Mouse (Mus musculus): ENCODE measurements around the gene Prpf38b.
"Not testable (repeated sequence)": the region's sequence is repeated elsewhere in the genome, so short reads cannot be mapped to it uniquely, and the experiment has no call there.

Gene Prpf38b

DNA sequence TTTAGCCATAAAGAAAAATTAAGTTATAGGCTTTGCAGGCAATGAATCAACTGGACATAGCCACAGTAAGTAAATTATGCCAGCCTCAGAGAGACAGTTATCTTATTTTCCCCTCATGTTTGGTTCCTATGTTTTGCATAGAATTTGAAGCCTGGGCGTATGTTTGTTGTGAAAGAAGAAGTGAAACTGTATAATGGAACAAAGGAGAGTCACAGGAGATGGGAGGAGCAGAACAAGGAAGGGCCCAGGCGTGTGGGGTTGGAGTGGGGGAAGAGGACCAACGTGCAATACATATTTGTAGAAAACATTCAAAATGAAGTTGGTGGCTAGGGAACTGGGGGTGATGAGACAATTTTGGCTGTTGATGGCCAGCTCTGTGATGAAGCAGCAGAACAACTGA, 11.4 kb downstream of the Prpf38b start:
- no peak for DNase-seq (ENCODE audit: low spot score)

DNA sequence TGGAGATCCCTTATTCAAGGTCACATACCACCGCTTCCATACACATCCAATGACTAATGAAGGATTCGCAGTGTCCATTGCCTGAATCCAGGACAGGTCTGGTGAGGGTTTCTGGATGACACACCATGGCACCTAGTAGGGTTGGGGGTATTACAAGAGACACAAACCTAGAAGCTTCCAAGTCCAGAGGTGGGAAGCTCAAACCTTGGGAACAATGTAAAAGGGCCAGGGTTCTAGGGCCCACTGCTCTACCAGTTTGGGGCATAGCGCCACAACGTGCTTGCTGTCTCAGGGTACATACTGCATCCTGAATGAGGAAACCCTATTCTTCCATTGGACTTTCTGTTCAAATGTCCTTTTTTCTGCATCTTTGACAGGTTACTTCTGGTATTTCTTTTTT, 12.9 kb downstream of the Prpf38b start:
- no peak for DNase-seq (ENCODE audit: low spot score)

DNA sequence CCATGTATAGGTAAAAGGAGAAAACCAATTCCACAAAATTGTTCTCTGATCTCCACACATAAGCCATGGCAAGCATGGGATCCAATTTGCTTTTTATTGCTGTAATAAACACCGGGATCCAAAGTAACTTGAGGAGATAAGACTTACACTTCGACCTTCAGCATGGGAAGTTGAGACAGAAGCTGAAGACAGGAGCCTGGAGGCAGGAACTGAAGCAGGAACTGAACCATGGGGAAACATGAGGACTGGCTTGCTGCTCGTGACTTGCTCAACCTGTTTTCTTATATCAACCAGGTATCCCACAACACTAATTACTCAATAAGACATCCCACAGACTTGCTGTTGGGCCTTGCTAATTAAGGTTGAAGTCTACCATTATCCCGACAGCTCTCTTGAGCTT, 18.6 kb downstream of the Prpf38b start:
- DNase-seq (ENCODE audit: low spot score): no peak

DNA sequence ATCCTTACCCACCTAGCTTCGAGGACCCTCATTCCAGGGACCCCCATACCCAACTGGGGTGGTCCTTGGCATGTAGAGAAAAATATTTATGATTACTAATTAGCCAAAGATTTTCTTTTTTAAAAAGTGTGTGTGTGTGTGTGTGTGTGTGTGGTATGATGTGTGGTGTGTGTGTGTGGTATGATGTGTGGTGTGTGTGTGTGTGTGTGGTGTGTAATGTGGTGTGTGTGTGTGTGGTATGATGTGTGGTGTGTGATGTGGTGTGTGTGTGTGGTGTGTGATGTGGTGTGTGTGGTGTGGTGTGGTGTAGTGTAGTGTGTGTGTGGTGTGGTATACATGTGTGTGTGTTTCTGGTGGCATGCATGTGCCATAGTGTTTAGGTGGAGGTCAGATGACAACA, 19.4 kb downstream of the Prpf38b start:
- no peak for DNase-seq (ENCODE audit: low spot score)

DNA sequence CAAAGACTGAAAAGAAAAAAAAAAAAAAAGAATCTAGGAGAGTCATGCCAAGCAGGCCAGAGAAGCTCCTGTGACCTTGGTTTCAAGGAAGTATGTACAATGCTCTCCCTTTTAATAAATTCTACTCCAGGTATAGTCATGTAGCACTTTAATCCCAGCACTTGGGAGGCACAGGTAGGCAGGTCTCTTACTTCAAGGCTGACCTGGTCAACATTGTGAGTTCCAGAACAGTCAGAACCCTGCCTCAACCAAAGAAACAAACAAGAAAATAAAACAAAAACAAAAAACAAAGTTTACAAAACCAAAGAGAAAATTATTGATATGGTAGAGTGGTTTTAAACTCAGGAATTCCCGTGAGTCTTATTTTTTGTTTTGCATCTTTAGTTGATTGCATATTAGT, 21.6 kb downstream of the Prpf38b start, which contains the start of gene Fndc7:
Fndc7 (minus strand) TSS at position 101 of the 400 bp plus-strand sequence.
- DNase-seq (ENCODE audit: low spot score): no peak

DNA sequence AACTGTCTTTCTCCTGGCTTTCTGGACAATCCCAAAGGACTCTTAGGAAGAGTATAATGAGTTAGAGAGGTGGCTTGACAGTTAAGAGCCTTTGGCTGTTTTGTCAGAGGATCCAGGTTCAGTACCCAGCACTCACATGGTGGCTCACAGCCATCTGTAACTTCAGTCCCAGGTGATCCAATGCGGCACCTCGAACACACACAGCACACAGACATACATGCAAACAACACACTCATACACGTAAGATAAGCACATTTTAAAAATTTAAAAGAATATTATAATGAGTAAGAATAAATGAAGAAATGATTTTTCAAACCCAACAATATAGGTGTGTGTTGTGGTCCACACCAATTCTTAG, 23.9 kb downstream of the Prpf38b start:
- DNase-seq (ENCODE audit: low spot score): no peak

DNA sequence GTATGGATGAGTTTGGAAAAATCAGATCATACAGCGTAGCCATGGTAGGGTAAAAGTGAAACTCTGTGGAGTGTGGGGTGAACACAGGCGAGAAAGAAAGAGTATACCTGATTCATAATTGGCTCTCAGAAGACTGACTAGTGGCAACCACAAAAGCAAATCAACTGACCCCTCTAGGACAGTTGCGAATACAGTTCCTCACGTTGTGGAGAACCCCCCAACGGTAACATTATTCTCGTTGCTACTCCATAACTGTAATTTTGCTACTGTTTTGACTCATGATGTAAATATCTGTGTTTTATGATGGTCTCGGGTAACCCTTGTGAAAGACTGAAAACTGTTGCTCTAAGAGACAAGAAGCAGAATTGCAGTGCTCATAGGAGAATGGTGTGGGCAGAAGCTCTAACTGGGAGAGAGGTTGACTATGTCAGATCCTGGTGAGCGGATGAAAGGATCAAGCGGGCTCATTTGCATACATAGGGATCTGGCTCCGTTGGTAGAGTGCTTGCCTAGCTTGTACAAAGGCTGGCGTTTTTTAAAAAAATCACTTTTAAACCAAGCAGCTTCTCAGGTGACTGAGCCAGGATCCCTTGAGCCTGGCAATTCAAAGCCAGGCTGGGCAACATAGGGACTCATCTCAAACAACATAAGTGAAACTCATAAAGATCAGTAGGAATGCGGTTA, 24.5 kb downstream of the Prpf38b start:
- DNase-seq (ENCODE audit: low spot score): no peak

DNA sequence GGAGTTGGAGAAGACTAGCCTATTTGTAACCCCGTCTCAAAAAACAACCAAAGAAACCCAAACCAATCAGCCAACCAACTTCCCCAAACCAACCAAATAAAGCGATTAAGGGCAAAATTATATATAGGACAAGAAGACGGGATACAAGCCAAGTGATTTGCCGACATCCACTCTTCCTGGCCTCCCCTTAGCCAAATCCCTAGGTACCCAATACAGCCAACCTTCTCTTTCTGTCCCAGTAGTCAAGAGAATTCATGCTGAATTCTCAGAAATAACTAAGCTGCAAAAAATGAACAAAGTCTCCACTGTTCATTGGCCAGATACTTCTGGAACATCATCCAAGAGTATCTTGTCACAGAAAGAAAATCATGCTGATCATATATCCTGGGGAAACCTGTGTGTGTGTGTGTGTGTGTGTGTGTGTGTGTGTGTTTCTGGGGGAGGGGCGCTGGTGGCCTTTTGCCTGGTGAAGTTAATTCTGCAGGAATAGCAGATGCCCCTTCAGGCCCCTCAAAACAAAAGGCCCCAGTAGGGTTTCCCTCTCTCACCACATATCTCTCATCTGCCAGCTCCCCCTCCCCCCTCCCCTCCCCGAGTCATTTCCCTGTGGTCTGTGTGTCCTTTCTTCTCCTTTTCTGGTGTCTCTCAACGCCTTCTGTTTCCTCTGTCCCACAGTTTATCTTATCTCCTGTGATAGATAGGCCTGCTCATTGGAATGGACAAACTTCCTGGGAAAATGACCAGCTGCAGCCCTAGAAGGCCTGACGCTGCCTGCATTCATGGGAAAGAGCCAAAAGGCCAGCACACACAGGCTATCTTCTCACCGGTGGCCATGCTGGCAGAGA, 25.6 kb downstream of the Prpf38b start:
- DNase-seq (ENCODE audit: low spot score): no peak

DNA sequence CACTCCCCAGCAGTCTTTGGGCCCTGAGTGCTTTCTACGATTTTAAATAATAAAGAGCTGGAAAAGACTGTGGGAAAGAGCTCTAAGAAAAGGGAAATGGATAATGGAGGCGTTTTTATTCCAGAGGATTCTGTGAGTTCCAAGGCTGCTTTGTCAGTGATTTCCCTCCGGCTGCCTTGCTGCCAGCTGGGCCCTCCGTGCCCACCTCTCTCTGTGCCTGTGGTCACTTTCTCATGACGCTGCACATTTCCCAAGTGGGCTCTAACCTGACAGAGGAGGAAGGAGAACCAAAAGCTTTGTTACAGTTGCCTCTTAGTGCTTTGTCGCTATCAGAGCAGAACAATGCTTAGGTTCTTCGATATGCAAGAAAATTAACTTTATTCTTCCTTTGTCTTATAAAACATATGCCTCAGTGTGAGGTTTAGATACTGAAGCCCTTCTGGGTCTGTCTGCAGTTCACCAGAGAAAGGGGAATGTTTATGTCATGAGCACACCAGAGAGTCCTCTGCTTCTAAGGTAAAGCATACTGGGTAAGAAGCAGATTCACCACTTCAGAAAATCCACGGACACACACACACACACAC, 26.7 kb downstream of the Prpf38b start:
- DNase-seq (ENCODE audit: low spot score): no peak

DNA sequence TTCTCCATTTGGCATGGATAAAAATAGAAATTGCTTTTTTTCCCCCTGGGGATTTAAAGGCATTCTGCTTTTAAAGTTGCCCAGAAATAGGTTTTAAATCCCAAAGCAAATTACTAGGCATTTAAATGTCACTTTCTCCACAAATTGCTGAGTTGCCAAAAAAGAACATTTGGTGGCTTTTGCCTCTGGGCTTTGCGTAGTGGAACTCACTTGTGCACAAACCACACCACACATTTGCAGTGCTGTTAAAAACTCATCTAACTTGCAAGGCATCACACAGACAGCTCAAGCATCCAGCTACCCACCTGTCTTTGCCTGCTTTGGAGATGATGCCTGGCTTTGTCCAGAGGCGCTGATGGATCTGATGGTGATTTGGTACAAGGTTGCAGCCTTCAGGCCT, 28.5 kb downstream of the Prpf38b start:
- DNase-seq (ENCODE audit: low spot score): no peak

DNA sequence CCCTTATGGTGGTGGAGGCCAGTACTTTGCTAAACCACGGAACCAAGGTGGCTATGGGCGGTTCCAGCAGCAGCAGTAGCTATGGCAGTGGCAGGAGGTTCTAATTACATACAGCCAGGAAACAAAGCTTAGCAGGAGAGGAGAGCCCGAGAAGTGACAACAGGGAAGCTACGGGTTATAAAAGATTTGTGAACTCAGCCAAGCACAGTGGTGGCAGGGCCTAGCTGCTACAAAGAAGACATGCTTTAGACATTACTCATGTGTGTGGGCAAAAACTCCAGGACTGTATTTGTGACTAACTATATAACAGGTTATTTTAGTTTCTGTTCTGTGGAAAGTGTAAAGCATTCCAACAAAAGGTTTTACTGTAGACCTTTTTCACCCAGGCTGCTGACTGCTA, 29.7 kb downstream of the Prpf38b start:
- DNase-seq (ENCODE audit: low spot score): not testable (repeated sequence)

DNA sequence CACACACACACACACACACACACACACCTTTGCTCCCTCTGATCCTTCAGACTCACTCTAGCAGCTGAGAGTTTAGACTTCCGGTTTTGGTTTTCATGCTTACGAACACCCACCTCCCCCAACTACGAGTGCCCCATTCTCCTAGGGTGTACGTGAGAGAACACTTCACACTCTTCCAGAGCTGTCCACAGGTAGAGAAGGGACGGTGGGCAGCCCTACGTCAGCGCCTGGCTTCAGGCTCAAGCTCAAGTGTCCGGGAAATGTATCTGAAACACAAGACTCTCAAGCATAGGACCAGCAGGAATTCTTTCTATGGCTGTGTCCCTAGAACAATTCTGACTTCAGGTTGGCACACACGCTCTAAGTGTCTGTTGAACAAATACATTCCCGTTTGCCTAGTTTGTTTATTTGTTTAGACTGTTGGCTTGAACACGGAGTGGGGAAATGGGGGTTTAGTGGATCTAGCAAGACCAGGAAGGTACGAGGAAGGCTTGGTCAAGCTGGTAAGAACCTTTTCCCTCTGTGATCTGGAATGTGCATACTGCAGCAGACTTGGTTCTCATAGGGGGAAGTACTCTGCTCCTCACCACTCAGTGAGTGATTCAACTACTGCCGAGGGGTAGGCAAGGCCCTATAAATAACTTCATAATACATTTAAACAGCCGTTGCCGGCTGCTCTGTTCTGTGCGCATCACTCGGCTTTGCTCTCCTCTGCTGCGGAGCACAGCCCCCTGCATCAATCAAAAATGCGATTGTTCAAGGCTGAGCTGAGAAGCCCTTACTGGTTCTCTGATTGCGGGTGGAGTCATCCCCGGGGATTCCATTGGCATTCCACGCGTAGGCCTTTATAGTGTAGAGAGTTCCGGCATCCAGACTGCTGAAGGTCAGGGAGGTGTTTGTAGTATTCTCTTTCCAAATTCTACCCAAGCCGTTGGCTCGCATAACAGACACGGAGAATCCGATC, 30.7 kb downstream of the Prpf38b start:
- DNase-seq (ENCODE audit: low spot score): no peak

DNA sequence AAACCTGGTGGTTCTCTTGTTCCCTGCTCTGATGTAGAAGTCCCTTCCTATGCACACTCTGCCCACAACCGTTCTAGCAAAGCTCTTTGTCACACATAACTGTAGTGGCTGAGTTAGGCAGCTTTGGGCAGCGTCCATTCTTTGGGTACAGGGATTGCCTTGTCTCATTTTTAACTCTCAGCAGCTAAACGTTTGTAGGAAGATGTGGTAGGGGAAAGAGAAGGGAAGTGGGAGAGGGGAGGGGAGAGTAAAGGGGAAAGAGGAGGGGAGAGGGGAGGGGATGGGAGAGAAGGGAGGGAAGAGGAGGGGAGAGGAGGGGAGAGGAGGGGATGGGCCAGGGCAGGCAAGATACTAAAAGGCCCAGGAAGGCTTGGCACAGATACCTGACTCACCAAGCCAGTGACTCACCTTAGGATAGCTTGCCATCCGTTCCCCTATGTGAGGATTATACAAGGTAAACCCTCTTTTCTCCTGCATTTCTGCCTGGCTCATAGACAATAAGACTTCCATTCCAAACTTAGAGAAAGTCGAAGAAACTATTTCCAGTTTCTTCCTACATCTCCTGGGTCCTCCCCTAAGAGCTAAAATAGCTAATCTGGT, 31.6 kb downstream of the Prpf38b start:
- no peak for DNase-seq (ENCODE audit: low spot score)

DNA sequence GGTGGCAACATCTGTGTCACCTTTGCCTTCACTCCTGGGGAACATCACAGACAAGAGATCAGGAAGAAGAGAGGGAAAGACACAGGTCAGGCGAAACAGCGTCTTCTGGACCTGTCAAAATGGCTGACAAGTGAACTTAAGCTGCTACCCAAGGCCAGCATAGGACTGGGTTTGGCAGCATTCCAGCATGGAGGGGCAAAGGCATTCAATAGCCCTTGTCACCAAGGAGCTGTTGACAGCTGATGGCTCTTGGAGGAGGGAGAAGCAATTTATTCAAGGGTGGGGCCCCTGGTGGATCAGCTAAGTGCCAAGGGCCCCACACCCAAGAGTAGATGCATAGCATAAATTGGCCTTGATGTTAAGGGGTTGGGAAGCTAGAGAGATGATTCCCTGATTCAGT, 32.4 kb downstream of the Prpf38b start:
- DNase-seq (ENCODE audit: low spot score): no peak

DNA sequence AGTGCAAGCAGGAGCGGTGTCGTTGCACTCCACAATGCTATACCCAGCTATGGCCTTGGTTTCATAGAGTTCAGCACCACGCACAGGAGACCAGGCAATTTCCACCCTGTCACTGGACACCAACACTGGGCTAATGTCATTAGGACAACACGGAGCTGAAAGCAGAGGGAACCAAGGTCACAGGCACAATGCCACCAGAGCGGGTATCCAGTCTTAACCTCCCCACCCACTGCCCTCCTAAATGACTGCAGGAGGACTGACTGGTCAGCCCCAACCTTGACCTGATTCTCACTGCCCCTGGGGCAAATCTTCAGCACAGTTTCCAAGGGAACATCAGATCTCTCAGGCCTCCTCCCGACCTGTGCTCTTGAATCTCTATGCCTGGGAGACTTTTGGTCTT, 40.9 kb downstream of the Prpf38b start:
- DNase-seq (ENCODE audit: low spot score): no peak

DNA sequence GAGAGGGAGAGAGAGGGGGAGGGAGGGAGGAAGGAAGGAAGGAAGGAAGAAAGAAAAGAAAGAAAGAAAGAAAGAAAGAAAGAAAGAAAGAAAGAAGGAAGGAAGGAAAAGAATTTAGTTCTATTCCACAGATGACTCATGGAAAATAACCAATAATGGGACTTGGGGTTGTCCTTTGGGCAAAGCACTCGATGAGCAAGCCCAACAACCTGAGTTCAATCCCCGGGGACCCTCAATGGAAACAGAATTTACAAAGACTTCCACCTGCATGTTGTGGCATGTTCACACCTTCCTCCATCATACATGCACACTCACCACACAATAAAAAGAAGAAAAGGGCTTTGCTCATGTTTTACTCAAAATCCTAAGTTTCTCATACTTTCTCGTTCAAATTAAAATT, 44.1 kb downstream of the Prpf38b start:
- DNase-seq (ENCODE audit: low spot score): no peak

DNA sequence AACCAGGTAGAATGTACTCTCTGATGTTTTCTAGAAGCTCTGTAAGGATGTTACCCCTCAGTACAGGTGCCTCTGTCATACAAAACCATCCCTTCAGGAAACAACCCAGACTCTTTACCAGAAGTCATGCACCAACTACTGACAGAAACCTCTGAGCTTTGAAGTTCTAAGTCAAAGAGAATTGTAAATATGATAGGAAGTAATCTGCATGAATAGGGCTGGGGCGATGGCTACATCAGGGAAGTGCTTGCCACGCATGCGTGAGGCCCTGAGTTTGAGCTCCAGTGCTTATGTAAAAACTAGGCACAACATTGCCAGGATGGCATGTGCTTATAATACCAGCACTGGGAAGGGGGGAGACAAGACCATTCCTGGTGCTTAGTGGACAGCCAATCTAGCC, 45.9 kb downstream of the Prpf38b start:
- no peak for DNase-seq (ENCODE audit: low spot score)

DNA sequence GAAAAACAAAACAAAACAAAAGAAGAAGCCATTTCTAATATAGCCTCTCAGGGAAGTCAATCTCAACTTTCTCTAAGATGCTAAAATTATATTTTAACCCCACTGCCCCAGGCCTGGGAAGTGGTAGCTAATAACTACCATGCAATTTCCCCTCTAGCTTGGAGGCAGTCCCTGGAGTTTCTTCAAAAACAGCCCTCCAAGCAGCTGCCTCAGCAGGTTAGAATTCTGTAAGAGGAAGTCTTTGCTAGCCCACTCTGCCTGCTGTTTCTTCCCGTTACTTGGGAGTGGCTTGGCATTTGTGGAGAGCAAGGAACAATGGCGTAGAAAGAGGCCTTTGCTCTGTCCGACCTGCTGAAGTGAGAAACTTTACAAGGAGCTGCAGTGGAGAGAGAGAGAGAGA, 46.4 kb downstream of the Prpf38b start:
- no peak for DNase-seq (ENCODE audit: low spot score)

DNA sequence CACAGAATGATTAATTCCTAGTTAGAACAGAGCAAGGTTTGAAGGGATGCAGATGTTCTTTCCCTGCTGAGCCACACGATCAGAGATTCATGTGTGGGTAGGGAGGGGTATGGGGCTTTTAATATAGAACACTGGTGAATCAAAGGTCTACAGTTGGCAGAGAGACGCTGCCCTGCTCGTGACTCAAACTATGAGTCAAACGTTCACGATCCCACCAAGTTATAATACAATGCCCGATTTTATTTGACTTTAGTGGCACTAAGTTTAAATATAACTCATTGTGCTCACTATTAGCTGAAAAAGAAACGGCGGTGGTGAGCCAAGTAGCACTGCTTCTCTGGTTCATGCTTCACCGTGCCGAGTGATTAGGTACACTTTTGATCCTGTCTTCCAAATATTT, 48.4 kb downstream of the Prpf38b start:
- no peak for DNase-seq (ENCODE audit: low spot score)

DNA sequence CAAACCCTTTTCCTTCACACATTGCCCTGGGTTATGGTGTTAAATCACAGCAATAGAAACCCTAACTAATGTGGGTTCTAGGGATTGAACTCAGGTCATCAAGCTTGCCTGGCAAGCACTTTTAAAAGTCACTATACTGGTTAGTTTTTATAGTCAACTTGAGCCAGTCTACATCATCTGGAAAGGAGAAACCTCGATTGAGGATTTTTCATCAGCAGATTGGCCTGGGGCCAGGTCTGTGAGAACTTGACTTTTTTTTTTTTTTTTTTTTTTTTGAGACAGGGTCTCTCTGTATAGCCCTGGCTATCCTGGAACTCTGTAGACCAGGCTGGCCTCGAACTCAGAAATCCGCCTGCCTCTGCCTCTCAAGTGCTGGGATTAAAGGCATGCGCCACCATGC, 49.2 kb downstream of the Prpf38b start:
- not testable (repeated sequence) for DNase-seq (ENCODE audit: low spot score)

DNA sequence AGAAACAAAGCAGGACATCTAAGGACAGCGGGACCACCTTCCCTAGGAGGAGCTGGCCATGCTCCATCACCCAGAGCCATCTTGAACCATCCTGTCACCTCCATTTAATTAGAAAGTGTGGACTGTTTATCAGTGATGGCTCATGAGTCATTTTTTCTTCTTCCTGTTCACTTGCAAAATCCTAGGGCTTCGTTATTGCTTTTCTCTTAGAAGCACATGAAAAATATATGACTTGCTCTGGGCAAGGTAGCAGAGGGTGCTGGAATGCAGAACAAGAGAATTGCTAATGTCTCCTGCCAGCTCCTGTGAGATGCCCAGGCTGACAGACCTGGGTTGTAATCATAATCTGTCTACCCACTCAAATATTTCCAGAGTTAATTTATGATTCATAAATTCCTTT, 50.7 kb downstream of the Prpf38b start:
- no peak for DNase-seq (ENCODE audit: low spot score)

All from urinary bladder, postnatal 10 days (tissue).